Mouse (Mus musculus) testis, adult 2 months (tissue): ENCODE results near the gene Phactr4.

Experiments
- CTCF ChIP-seq: fragments of 200-500 bp; IDR thresholded peaks from 2 replicates; pipeline ENCODE4 v1.5.1; 2012; ENCODE audit warnings: low read depth, mild to moderate bottlenecking, inconsistent platforms, low read length, moderate library complexity; ENCODE audit not compliant: control insufficient read depth, insufficient read depth, insufficient replicate concordance
- POLR2A ChIP-seq: fragments of 200-500 bp; IDR thresholded peaks from 2 replicates; pipeline ENCODE4 v1.6.1; 2012; ENCODE audit warnings: low read depth, mild to moderate bottlenecking, inconsistent platforms, low read length, moderate library complexity; ENCODE audit not compliant: control insufficient read depth

- TF ChIP-seq POLR2A (no peak), CTCF (no peak)
These were observed 48.5 kb downstream of the Phactr4 start for GRCm38 (mm10) chr4:132373820-132374219.
